Mouse (Mus musculus): ENCODE data around the gene Aym1. TPM values are rescaled to one million over a fixed set of nuclear protein-coding genes. Genes with fewer than 3 reads are reported as not detected.

The Aym1 gene
- polyA plus RNA-seq, 1 experiment from 2014 or later = not detected

Small RNA genes within 50 kb of the gene (microRNA-seq; reads per million reads assigned to microRNA genes)
- gene Mir7229 (not detected), gene Mir7230 (not detected)

Other genes with a start within 250 kb of the Aym1 start
- gene 2900026A02Rik, start 136.1 kb upstream of the Aym1 start, polyA plus RNA-seq (2016; fragmentation: Nextera tagmentation; extraction: Ambion mirVana) = 2.9 and 3.1 TPM in 2 replicates
- gene Tmem211, start 130.4 kb upstream of the Aym1 start, polyA plus RNA-seq (2016; fragmentation: Nextera tagmentation; extraction: Ambion mirVana) = 0.12 and 0.13 TPM in 2 replicates
- gene Sgsm1, start 46.5 kb upstream of the Aym1 start, polyA plus RNA-seq (2016; fragmentation: Nextera tagmentation; extraction: Ambion mirVana) = 16.1 and 19.5 TPM in 2 replicates
- 14.2 and 16.0 TPM in 2 replicates for gene Wscd2, start 133.0 kb downstream of the Aym1 start, polyA plus RNA-seq (2016; fragmentation: Nextera tagmentation; extraction: Ambion mirVana)